Mouse (Mus musculus) mouse trophoblast stem cell (cell line): ENCODE measurements around the gene Aldh1a2.

Experiments
- in situ Hi-C, 2 experiments: fragments of 300-500 bp; cut with MseI, MboI; formaldehyde crosslinking; loops; 2 replicates in 1 of 2; 3 replicates in 1 of 2; pipeline ENCODE4 v1.15.1; 2025

Gene Aldh1a2

GRCm38 (mm10) chr9:71216036-71216995, 727 bp downstream of the Aldh1a2 start:
- in situ Hi-C loops = loop anchor here (10.0 kb wide), 3 partner anchors 98 to 228 kb away; no protein-coding TSS in a partner anchor

GRCm38 (mm10) chr9:71216996-71217792, 1.6 kb downstream of the Aldh1a2 start:
- in situ Hi-C loops = loop anchor here (10.0 kb wide), 3 partner anchors 98 to 228 kb away; no protein-coding TSS in a partner anchor

- in situ Hi-C loops = loop anchor here (10.0 kb wide), 3 partner anchors 97 to 227 kb away; no protein-coding TSS in a partner anchor
Measured at GRCm38 (mm10) chr9:71217793-71218095, 2.2 kb downstream of the Aldh1a2 start.

GRCm38 (mm10) chr9:71219161-71219560, 3.6 kb downstream of the Aldh1a2 start:
- in situ Hi-C loops = loop anchor here (10.0 kb wide), 3 partner anchors 96 to 226 kb away; no protein-coding TSS in a partner anchor

- in situ Hi-C loops = no loop called here
Measured at GRCm38 (mm10) chr9:71220401-71220800, 4.8 kb downstream of the Aldh1a2 start.

- in situ Hi-C loops = no loop called here
Measured at GRCm38 (mm10) chr9:71227226-71227970, 11.8 kb downstream of the Aldh1a2 start.

GRCm38 (mm10) chr9:71230011-71230410, 14.4 kb downstream of the Aldh1a2 start:
- in situ Hi-C loops = no loop called here

- in situ Hi-C loops = no loop called here
Measured at GRCm38 (mm10) chr9:71236540-71236939, 21.0 kb downstream of the Aldh1a2 start.

GRCm38 (mm10) chr9:71239926-71240325, 24.3 kb downstream of the Aldh1a2 start:
- in situ Hi-C loops = no loop called here

- in situ Hi-C loops = no loop called here
Measured at GRCm38 (mm10) chr9:71241515-71242411, 26.2 kb downstream of the Aldh1a2 start.

GRCm38 (mm10) chr9:71242412-71242781, 26.8 kb downstream of the Aldh1a2 start:
- in situ Hi-C loops = no loop called here

- in situ Hi-C loops = no loop called here
Measured at GRCm38 (mm10) chr9:71254380-71254779, 38.8 kb downstream of the Aldh1a2 start.

GRCm38 (mm10) chr9:71262711-71263110, 47.1 kb downstream of the Aldh1a2 start:
- in situ Hi-C loops = no loop called here

- in situ Hi-C loops = no loop called here
Measured at GRCm38 (mm10) chr9:71269711-71270110, 54.1 kb downstream of the Aldh1a2 start.

- in situ Hi-C loops = no loop called here
Measured at GRCm38 (mm10) chr9:71270205-71270604, 54.6 kb downstream of the Aldh1a2 start.

- in situ Hi-C loops = no loop called here
Measured at GRCm38 (mm10) chr9:71276149-71276721, 60.6 kb downstream of the Aldh1a2 start.

GRCm38 (mm10) chr9:71278741-71279140, 63.2 kb downstream of the Aldh1a2 start:
- in situ Hi-C loops = no loop called here

GRCm38 (mm10) chr9:71283156-71283555, 67.6 kb downstream of the Aldh1a2 start:
- in situ Hi-C loops = no loop called here

- in situ Hi-C loops = no loop called here
Measured at GRCm38 (mm10) chr9:71285231-71285630, 69.6 kb downstream of the Aldh1a2 start.

- in situ Hi-C loops = no loop called here
Measured at GRCm38 (mm10) chr9:71286420-71286819, 70.8 kb downstream of the Aldh1a2 start.
